Mouse (Mus musculus): ENCODE data around the gene Tmem39a.

DNA sequence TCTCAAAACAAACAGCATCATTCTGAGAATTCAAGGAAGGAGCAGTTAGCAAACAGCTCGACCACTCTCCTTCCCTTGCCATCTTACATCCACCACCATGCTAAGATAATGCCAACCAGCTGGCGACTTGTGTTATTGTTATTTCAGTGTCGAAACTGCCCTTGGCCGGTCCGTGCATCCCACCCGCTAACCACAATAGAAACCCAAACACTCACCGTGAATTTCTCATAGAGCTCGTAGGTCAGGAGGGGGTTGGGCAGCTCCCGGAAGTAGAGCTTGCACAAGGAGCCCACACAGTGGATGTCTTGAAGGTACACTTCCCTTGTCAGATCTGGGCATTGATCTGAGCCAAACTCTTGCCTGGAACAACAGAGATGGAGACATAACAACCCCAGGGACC lies 78.2 kb downstream of the Tmem39a start:
- TF ChIP-seq CTCF (IDR thresholded peaks at IDR 0.05; ENCODE audit: low read depth, low read length) (no peak), POLR2AphosphoS5 (IDR thresholded peaks at IDR 0.05; ENCODE audit: insufficient replicate concordance, low read depth, low read length) (no peak), GATA2 (IDR thresholded peaks at IDR 0.05; ENCODE audit: borderline replicate concordance, low read depth, low read length) (no peak), GATA1 (IDR thresholded peaks at IDR 0.05; ENCODE audit: borderline replicate concordance, low read length) (no peak)
